Mouse (Mus musculus): Measurements from ENCODE around the gene Glt1d1.
"Not testable (repeated sequence)": the region's sequence is repeated elsewhere in the genome, so short reads cannot be mapped to it uniquely, and the experiment has no call there.

Gene Glt1d1

DNA sequence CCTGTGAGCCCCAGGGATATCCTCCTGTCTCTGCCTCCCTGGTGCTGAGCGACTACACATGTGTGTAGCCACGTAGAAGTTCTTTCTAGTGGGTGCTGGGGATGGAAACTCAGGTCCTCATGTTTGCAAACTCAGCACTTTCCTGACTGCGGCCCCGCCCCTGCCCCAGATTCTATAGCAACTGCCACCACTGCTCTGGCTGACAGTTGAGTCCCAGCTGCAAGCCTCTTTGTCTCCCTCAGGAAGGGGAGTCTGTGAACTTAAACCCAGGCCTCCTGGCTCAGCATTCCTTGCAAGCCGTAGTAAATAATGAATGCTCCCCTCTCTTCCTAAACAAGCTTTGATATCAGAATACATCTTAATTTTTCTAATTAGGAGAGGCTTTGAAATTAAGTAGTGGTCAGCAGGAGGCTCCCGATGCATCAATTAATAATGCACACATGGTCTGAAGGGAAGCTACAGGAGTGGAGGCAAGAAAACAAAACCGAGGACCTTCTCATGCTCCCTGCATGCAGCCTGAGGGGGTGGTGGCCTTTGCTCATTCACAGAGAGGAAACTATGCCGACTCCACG is 71.6 kb downstream of the Glt1d1 start:
- DNase-seq = no peak

DNA sequence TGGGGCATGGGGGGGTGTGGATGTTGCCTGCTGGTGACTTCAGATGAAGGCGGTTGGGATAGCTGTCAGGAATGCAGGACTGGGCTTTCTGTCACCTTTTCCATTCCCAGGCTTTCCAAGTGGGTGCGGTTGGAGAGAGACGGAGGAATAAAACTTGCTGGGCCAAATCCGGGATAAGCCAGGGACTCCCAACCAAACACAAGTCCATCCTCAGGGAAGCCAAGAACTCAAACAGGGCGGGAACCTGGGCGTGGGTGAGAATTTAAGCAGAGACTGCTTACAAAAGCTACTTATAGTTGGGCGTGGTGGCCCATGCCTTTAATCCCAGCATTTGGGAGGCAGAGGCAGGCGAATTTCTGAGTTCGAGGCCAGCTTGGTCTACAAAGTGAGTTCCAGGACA is 73.2 kb downstream of the Glt1d1 start:
- no peak for DNase-seq

DNA sequence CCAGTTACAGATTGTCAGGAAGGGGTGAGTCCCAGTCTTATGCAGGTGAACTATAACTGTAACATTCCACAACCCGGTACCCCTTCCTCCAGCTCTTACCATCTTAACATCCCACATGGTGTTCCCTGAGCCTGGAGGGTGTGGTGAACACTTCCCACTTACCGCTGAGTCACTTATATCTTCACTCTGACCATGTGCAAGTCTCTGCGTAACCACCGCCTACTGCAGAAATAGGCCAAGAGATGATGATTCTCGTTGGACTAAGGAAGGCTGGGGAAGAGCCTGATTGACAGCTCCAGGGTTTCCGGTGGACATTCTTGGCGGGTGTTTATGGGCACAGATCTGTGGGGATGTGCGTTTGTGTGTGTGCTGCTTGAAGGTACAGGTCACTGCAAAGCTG is 73.9 kb downstream of the Glt1d1 start:
- DNase-seq = no peak

DNA sequence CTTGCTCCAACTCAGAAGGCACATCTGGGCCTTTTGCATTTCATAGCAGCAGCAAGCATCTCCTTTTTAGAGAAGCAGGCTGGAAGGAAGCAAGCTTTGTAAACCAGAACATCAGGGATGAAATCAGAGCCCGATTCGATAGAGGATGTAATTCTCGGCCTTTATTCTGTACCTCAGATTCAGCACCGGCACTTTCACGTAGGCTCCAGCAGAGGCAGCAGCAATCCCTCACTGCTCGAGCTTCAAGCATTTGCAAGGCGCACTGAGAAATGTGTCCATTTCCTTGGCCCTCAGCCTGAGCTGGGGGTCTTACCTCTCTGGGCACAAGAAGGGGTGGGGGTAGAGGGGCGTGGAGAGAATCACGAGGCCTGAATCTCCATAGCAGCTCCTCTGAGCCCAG is 76.1 kb downstream of the Glt1d1 start:
- DNase-seq = peak in 1 of 2 experiments; percentile 12

DNA sequence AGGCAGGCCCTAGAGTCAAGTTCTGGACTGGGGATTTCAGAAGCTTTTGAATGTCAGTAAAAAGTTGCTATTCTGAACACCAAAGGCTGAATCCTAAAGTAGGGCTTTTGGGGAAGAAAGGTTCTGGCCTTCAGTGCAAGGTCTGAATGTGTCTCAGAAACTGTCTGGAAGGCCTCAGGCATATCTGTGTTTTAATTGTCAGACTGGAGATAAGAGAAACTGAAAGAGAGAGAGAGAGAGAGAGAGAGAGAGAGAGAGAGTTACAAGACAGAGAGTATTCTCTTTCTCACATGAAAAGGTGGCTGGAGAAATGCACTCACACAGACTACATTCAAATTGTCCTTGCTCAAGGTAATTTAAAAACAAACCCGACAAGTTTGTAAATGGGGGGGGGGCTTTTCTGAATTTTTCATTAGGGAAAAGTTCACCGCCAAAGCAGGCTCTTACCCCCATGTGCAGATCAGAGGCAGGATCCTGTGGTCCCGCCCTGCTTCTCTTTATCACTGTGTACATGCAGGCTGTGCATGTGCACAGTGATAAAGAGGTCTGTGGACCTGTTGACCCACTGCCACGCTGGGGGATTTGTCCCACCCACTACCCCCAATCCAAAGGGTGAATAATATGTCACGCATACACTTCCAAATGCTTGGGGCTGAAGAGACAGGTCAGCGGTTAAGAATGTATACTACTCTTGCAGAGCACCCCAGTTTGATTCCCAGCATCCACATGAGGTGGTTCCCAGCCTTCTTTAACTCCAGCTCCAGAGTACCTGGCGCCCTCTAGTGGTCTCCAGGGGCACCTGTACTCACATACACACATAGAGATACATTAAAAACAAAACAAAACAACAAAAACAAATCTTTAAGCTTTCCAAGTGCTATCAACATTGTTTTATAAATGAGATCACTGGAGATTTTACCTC is 83.0 kb downstream of the Glt1d1 start:
- DNase-seq = no peak

DNA sequence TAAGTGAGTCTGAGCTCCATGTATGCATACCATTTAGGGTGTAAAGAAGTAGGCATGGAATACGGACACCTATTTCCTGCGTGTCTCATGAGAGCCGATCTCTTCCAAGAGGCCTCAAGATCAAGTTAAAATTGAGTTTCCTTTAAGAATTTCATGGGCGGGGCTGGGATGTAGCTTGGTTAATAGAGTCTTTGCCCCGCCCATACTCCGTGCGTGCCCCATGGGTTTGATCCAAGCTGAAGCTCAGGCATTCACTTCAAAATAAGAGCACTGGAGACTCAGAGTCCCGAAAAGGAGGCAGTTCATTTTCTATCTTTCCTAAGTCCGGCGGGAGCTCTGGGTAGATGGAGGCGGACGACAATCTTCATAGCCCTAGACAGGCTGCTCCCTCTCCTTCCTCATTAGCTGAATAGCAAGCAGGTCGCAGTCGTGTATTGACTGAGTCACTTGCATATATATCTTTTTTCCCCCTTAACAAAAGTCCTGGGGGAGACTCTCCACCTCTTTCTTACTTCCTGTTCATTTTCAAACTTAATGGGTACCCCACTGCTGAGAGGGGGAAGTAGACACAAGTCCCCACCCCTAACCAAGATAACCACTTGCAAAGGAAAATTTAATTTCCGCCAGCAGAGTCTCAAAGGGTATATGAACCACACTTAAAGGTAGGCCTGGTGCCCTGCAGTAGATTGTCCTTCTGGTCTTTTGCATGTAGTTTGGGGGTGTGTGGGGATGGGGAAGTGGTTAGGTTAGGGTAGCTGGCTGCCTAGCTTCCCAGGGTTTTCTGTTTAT is 88.7 kb downstream of the Glt1d1 start:
- peak; percentile 46 to 52 for DNase-seq

DNA sequence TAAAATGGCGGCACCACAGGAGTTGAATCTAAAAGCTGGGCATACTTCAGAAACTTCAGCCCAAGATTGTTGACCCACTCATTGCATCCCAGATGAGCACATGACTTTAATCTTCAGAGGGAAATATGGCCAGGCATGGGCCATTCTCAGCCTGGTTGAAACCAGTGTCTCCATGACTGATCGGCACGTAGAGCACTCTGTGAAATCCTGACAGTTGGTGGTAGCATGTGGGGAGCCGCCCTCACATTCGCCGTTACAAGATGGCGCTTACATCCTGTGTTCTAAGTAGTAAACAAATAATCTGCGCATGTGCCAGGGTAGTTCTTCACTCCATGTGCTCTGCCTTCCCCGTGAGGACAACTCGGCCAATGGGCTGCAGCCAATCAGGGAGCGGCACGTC is 90.1 kb downstream of the Glt1d1 start:
- DNase-seq = not testable (repeated sequence)

DNA sequence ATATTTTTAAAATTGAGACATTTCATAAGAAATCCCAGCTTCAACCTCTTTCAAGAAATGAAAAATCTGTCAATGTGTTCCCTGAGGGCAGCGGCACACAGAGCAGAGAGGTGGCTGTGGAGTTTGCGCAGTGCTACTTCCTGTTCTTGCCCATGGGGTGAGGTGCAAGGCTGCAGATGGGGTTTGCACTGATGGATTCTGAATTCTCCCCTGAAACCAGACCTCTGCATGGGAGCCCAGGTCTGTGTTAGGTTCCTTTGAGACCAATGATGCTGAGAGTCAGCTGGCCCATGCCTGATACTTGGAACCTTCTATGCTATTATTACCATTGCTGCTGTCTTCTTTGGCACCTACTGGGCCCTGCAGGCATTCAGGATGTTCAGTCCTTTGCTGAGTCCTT is 98.3 kb downstream of the Glt1d1 start:
- no peak for DNase-seq

DNA sequence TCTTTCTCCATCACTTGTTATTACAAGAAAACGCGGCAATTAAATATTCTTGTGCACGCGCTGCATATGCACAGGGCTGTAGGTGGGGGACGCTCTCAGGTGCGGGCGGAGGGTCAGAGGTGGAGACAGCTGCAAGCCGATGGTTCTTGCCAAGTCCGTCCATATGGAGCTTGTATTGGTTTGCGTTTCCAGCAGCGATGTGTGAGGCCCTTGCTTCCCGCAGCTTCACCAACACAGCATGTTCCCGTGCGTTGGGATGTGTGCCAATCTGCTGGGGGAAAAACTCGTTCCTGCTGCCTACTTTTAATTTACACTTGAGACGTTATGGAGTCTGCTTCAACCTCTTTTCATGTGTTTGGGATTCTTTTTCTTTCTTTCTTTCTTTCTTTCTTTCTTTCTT is 109.3 kb downstream of the Glt1d1 start:
- peak; percentile 59 to 82 for DNase-seq

DNA sequence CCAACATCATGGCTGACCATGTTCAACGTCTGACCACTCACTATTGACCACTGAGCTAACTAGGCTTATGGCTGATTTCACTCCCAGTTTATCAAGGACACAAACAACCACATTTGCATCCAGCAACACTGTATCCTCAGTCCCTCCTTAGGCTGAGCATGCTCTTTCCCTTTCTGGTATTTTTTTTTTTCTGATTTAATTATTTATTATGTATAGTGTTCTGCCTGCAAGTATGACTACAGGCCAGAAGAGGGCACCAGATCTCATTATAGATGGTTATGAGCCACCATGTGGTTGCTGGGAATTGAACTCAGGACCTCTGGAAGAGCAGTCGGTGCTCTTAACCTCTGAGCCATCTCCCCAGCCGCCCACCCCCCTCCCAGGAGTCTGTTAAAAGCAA is 117.5 kb downstream of the Glt1d1 start:
- not testable (repeated sequence) for DNase-seq

DNA sequence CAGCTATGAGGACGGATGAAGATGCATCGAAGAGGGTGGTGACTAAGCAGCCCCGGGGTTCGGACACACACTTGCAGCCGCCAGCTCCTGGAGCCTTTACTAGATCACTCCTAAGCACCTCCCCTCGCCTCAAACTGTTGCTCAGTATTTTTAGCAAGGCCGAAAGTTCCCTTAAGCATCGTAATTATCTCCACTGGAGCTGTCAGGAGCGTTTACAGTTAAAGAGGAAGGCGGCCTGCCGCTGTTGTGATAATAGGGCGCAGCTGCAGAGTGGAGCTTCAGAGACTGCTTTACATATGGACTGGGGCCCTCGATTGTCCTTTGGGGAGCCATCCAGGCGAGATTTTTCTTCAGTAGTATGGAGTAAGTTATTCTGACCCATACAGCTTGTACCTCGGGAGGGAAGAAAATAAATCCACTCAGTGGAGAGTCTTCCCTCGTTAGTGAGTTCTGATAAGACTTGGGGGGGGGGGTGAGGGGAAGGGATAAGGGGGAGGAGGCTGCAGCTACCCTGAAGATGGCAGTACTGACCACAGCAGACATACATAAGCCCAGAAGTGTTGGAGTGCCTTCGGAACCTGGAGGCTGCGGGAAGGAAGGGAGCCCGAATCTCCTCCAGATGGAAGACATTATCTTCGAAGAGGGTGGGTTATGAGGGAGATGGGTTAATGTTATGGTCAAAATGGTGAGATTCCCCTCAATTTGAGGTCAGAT is 119.4 kb downstream of the Glt1d1 start:
- DNase-seq = no peak

DNA sequence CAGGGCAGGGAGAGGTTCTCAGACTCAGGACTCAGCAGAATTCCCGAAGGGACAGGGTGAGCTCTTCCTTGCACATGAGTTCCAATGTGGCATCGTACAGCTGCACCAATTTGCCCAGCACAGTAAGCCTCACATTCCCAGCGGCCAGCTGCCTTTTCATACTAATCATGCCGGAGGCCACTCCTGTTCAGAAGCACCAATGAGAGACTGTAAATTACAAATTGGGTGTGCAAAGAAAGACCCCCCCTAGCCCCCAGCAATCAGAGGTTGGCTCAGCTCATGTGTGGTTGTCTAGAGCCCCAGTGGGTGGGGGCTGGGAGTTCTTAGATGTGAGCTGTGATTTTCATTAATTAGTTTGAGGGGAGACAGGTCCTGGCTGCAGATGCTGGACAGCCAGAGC is 123.5 kb downstream of the Glt1d1 start:
- peak; percentile 47 to 55 for DNase-seq

DNA sequence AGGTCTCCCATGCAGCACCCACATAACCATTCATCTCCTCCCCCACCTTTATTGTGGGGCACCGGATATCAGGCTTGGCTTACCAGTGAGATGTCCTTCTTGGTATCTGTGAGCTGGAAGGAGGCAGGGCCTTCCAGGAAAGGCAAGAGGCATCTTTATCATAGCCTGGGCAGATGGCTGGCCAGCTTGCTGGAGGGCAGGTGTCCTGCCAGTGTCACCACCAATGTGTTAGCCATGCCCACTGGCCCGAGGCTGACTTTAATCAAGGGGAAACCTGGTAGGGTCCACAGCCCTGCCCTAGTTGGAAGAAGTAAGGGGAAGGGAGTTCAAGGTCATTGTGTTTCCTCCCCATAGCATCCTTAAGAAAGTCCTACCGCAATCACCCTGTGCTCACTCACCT is 123.9 kb downstream of the Glt1d1 start:
- peak; percentile 73 to 82 for DNase-seq

DNA sequence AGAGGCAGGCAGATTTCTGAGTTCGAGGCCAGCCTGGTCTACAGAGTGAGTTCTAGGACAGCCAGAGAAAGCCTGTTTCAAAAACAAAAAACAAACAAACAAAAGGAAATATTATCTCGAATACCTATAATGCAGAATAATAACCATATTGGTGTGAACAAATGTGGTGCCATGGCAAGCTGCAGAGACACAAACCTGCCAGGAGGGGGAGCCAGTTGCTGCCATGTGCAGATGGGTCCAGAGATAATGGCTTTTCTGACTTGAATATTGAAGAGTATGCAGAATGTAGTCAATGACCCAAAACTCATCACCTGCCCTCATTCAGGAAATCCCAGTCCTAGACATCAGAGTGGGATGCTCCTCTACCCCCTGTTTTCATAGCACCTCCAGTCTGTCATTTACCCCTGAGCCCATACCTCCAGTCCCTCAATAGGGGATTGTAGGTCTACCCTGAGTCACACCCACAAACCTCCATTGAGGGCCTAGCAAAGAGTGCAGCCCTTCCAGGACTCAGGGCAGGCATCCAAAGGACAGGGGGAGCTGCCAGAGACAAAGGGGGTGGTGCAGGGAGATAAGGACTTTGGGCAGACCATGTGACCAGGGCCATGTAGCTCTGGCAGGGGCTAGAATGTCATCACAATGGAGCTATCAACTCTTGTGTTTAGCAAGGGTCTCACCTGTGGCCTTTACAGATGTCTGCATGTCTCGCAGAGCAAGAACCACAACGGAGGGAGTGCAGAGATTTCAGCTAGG is 124.8 kb downstream of the Glt1d1 start:
- peak; percentile 65 to 78 for DNase-seq

DNA sequence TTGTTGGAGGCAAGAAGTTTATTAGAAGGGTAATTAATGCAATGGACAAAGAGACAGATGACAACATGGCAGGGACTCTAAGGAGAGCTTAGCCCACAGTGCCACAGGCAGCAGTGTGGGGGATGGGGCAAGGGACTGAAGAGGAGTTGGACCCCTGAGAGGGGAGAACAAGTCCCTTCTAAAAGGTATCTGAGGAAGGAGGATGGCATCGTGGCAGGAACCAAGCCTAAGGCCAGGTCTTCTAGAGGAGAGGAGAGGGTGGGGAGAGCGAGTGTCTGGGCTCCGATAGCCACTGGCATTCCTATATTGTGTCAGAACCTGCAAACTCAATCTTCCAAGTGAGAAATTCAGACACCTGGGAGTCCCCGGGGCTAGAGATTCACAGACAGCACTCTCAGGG is 126.5 kb downstream of the Glt1d1 start:
- no peak for DNase-seq

Measured in cerebellum, postnatal 10 days (tissue).